Mouse (Mus musculus) ovary, adult 2 months (tissue): ENCODE results near the gene Xpnpep2. TPM values are rescaled to one million over a fixed set of nuclear protein-coding genes. Genes with fewer than 3 reads are reported as not detected.

Experiments used
- polyA plus RNA-seq: library from polyadenylated mRNA; depleted of rRNA; stranded (reverse); fragments of >200 nt; gene quantifications from 2 replicates; pipeline ENCODE4 v1.2.3, GENCODE M21; 2012; rRNA removed

The Xpnpep2 gene
- polyA plus RNA-seq: 2.5 and 2.9 TPM in 2 replicates

DNA sequence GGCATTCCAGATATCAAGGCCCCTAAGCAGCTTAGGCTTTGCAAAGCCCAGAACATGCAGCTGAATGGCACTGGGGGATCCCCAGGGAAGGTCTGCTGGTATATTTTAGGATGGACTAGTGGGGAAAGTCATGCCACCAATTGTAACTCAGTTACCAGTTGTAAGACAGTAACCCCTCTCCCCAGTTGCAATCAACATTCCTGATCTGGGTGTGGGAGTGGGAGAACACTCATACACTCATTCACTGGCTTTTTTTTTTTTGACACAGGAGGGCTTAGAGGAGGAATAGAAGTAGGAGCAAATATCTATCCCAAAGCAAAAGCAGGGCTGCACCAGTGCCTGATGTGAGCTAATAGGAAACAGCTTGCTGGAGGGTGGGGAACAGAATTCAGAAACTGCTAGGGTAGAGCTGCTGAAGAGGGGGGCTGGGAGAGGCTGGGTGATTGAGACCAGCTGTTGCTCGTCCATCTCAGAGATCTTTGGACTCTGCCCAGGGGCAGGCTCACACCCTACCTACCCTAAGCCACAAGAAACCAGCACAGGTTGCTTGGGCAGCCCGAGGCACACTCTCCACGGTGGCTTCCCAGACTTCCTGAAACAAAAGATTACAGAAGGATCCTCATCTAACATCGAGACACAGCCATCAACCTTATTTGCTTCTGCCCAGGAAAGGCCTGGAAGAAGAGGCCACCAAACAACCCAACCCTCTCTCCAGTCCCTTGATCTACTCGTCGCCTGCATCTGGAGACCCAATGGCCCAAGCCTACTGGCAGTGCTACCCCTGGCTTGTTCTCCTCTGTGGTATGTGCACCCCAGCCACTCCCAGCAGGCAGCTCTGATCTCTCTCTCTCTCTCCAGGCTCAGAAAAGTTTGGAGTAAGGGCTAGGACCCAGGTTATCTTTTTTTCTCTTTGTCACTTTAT, at the start of gene Xpnpep2:
Gene Xpnpep2 (plus strand): TSS at position 332 of the 922 bp plus-strand sequence.

DNA sequence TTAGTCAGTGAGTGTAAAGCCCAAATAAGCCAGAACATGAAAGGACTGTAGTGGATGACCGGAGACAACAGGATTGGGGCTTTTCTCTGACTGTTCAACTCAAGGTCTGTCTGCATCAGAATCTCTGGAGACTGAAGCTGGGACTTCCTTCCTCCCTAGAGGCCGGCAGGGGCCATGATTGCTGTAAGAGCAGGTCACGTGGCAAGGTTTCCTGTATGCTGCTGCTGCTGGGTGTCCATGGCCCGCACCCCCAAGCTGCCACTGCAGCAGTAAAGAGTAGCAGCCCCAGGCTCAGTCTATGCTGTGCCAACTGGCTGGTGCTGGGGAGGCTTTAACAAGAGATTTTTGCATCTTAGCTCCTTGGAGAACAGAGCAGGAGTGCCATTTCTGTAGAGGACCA, 37.7 kb downstream of the Xpnpep2 start, which contains the start of gene Sash3:
Gene Sash3 (plus strand): TSS at position 175 of the 400 bp plus-strand sequence.

Other genes starting within 250 kb of the Xpnpep2 start
- gene Smarca1, start 215.8 kb upstream of the Xpnpep2 start, polyA plus RNA-seq: 8.1 and 8.3 TPM in 2 replicates
- gene Ocrl, start 196.3 kb upstream of the Xpnpep2 start, polyA plus RNA-seq: 13.0 and 15.9 TPM in 2 replicates
- 5.4 and 5.7 TPM in 2 replicates for gene Apln, start 73.9 kb upstream of the Xpnpep2 start, polyA plus RNA-seq
- 2.4 and 2.9 TPM in 2 replicates for gene Sash3, start 37.7 kb downstream of the Xpnpep2 start, polyA plus RNA-seq
- 15.0 and 17.2 TPM in 2 replicates for gene Zdhhc9, start 100.2 kb downstream of the Xpnpep2 start, polyA plus RNA-seq
- 1.5 and 1.8 TPM in 2 replicates for gene Utp14a, start 148.1 kb downstream of the Xpnpep2 start, polyA plus RNA-seq
- 5.2 and 6.2 TPM in 2 replicates for gene Bcorl1, start 232.6 kb downstream of the Xpnpep2 start, polyA plus RNA-seq